Mouse (Mus musculus) testis, adult 2 months (tissue): Measurements from ENCODE around the gene Grpel1.

ENCODE experiments used
- CTCF ChIP-seq: fragments of 200-500 bp; IDR thresholded peaks from 2 replicates; pipeline ENCODE4 v1.5.1; 2012; ENCODE audit warnings: low read depth, mild to moderate bottlenecking, inconsistent platforms, low read length, moderate library complexity; ENCODE audit not compliant: control insufficient read depth, insufficient read depth, insufficient replicate concordance
- POLR2A ChIP-seq: fragments of 200-500 bp; IDR thresholded peaks from 2 replicates; pipeline ENCODE4 v1.6.1; 2012; ENCODE audit warnings: low read depth, mild to moderate bottlenecking, inconsistent platforms, low read length, moderate library complexity; ENCODE audit not compliant: control insufficient read depth

DNA sequence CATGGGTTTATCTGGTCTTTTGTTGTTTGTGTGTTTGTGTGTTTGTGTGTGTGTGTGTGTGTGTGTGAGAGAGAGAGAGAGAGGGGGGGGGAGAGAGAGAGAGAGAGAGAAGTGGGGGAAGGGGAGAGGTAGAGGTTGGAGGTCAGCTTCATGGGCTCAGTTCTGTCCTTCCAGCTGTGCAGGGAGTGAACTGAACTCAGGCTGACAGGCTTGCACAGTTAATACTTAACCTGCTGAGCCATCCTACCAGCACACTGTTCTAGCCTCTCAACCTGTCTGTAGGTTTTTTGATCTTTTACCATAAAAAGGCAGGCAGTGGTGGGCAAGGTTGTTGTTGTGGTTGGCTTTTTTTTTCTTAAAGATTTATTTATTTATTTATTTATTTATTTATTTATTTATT is 40.1 kb upstream of the Grpel1 start:
- no peak for TF ChIP-seq CTCF
- no peak for TF ChIP-seq POLR2A
